Mouse (Mus musculus) inflammation-experienced regulatory T-cells, adult 16 weeks (primary cell): ENCODE results near the gene Gm45521. TPM values are rescaled to one million over a fixed set of nuclear protein-coding genes. Genes with fewer than 3 reads are reported as not detected.

Experiments used
- polyA plus RNA-seq: library from polyadenylated mRNA; unstranded; fragments of 100-300 nt; shearing (Covaris generic); gene quantifications from one replicate; pipeline ENCODE4 v1.2.1, GENCODE M21; 2017

Gm45521 gene
- polyA plus RNA-seq: not detected

GRCm38 (mm10) chr14:7957049-7957448 is at the start of gene Gm45521:
Gene Gm45521, plus strand, starts transcription at chr14:7957288.

DNA sequence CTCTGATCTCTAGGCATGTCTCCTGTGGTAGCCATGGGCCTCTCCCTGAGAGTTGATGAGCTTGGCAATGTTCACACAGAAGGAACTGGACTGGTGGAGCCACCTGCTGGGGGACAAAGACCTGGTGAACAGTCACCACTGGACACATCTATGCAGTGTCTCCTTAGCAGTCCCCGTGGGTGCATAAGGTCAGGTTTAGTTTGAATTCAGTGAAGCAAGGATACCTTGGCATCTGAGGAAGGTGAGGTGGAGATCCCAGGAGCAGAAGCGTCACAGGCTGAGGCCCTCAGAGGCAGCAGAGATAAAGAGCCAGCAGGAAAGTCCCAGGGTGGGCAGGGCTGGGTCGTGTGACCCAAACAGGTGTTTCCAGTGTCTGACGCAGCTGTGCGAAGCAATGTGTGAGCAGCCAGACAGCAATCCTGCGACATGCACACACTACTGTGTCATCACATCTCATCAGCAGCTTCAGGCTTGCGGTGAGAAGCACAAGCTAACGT is 37.2 kb downstream of the Gm45521 start, which contains the start of gene Dnase1l3:
TSS of gene Dnase1l3 (minus strand) at position 303 of the 497 bp plus-strand sequence.

GRCm38 (mm10) chr14:8002432-8003092 is 45.5 kb downstream of the Gm45521 start, which contains the start of gene Abhd6:
Gene Abhd6, plus strand, starts transcription at chr14:8002902.

Other genes with a start within 250 kb of the Gm45521 start
- gene Gm26661, start 165.7 kb upstream of the Gm45521 start, polyA plus RNA-seq: not detected
- 27.6 TPM for gene Flnb, start 139.3 kb upstream of the Gm45521 start, polyA plus RNA-seq
- 2.0 TPM for gene Dnase1l3, start 37.3 kb downstream of the Gm45521 start, polyA plus RNA-seq
- gene Abhd6, start 45.6 kb downstream of the Gm45521 start, polyA plus RNA-seq: 39.0 TPM
- 45.1 TPM for gene Rpp14, start 123.1 kb downstream of the Gm45521 start, polyA plus RNA-seq
- gene Pxk, start 140.9 kb downstream of the Gm45521 start, polyA plus RNA-seq: 40.2 TPM
- 172 TPM for gene Pdhb, start 215.7 kb downstream of the Gm45521 start, polyA plus RNA-seq